Mouse (Mus musculus) bone marrow macrophage, adult 2 months (primary cell): ENCODE results near the gene Chst15. TPM values are rescaled to one million over a fixed set of nuclear protein-coding genes. Genes with fewer than 3 reads are reported as not detected.

ENCODE experiments used
- H3K27ac ChIP-seq: 2 replicates; pipeline ENCODE4 v1.5.1; 2012; ENCODE audit warnings: low read depth, low read length; ENCODE audit not compliant: insufficient read depth
- H3K4me1 ChIP-seq: 2 replicates; pipeline ENCODE4 v1.6.1; 2012; ENCODE audit warnings: low read length; ENCODE audit not compliant: control insufficient read depth, insufficient read depth
- H3K4me3 ChIP-seq: 2 replicates; pipeline ENCODE4 v1.5.1; 2012; ENCODE audit warnings: mild to moderate bottlenecking, low read length, moderate library complexity; ENCODE audit not compliant: insufficient read depth
- CTCF ChIP-seq: IDR thresholded peaks from 2 replicates; pipeline ENCODE4 v1.5.1; 2012; ENCODE audit warnings: low read depth, mild to moderate bottlenecking, low read length, moderate library complexity
- POLR2A ChIP-seq: IDR thresholded peaks from 2 replicates; pipeline ENCODE4 v1.6.1; 2012; ENCODE audit warnings: mild to moderate bottlenecking, low read depth, low read length, borderline replicate concordance
- polyA plus RNA-seq: library from polyadenylated mRNA; stranded (reverse); fragments of >200 nt; gene quantifications from 2 replicates; pipeline ENCODE4 v1.2.4, GENCODE M21; 2012; ENCODE audit not compliant: missing spikeins, insufficient read depth, insufficient read length

The Chst15 gene
- polyA plus RNA-seq, 1 experiment = 0.42 TPM

DNA sequence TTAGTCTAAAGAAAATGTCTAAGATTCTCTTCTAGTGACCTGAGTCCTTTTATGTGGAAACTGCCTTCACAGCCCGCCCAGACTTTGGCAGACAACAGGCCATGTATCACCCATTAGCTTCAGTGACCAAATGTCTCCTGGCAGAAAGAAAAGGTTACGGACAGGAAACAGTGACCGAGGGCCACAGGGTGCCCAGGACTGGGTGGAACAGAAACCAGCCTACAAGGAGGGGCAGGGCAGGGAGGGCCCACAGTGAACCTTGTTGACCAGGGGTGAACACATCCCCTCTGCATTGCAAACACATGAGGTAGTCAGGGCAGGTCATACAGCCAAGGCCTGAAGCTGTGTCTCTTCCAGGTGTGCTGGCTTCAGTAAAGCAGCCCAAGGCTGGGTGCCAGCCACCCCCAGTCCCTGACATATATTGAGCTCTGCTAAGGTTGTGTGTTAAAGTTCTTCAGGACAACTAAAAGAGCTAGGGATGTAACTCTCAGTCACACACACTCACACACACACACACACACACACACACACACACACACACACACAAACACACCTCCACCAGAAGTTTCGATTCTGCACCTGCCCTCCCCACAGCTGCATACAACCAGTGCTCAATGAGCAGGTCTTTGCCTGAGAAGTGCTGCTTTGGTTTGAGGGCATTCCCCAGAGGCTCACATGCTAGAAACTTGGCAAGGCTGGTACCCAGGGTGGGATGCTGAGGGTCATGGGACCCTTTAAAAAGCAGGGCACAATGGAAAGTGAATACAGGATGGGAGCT is 49.1 kb downstream of the Chst15 start:
- Histone ChIP-seq H3K4me1 (no peaks in the 10 kb centered on the region), H3K27ac (no peak overlapping the region), H3K4me3 (no peak overlapping the region)
- no peak for TF ChIP-seq POLR2A
- no peak for TF ChIP-seq CTCF

- H3K27ac ChIP-seq = no peak overlapping the region
- no peak overlapping the region for H3K4me3 ChIP-seq
- TF ChIP-seq POLR2A (no peak), CTCF (no peak)
- H3K4me1 ChIP-seq = no peaks in the 10 kb centered on the region
These were observed 52.3 kb downstream of the Chst15 start for GRCm38 (mm10) chr7:132264763-132265162.

GRCm38 (mm10) chr7:132263186-132263585 is 53.8 kb downstream of the Chst15 start:
- no peak overlapping the region for H3K27ac ChIP-seq
- TF ChIP-seq CTCF = no peak
- no peak for TF ChIP-seq POLR2A
- H3K4me1 ChIP-seq = no peaks in the 10 kb centered on the region
- no peak overlapping the region for H3K4me3 ChIP-seq

- Histone ChIP-seq H3K27ac (no peak overlapping the region), H3K4me3 (no peak overlapping the region), H3K4me1 (no peaks in the 10 kb centered on the region)
- no peak for TF ChIP-seq CTCF
- no peak for TF ChIP-seq POLR2A
These were observed 54.3 kb downstream of the Chst15 start for GRCm38 (mm10) chr7:132262696-132263095.

DNA sequence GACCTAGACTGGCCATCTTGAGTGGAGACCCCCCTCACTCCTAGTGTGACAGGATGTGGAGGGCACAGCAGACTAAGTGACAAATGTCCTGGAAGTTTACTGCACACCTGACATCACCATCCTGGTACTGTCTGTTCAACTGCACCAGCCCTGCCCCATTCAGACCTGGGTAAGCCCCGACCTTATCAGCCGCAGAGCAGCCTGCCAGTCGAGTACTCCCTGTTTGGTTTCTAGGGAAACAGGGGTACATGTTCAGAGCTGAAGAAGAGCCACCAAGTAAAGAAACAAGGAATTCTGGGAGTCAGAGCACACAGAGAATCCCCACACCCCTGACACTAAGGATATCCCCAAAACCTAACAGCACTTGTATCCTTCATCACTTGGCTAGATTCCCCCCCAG is 55.1 kb downstream of the Chst15 start:
- Histone ChIP-seq H3K4me3 (no peak overlapping the region), H3K4me1 (no peaks in the 10 kb centered on the region), H3K27ac (no peak overlapping the region)
- TF ChIP-seq CTCF = no peak
- no peak for TF ChIP-seq POLR2A

DNA sequence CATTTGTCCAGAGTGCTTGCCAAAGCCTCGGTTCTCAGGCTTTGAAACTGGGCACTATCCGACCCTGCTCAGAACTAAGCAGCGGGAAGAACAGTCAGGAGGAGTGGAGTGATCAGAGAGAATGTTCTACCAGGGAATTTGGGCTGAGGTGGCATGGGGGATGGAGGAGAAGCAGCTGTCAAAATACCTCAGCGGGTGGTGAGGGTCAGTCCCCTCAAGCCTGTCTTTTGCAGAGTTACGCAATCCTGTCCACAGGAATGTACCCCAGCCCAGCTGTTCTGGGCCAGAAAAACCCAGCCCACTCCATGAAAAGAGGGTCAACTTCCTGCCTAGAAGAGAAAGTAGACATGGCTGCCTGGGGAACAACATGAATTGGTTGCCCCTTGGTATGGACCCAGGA is 56.4 kb downstream of the Chst15 start:
- TF ChIP-seq CTCF (no peak), POLR2A (no peak)
- Histone ChIP-seq H3K27ac (no peak overlapping the region), H3K4me3 (no peak overlapping the region), H3K4me1 (no peaks in the 10 kb centered on the region)

DNA sequence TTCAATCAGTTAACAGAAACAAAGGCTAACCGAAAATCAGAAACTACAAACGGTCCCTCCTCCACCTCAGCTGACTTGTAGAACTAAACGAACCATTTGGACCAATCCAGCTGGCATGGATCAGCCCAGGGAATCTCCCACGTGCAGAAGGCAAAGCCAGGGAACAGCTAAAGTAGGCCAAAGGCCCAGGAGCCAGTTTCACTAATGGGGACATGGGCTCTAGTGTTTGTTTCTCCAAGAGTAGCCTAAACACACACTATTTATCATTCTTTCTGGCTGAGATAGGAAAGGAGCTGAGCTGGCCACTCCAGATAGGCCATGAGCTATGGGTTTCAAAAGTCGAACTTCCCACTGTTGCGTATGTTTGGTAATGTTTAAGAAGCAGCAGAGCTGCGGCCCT is 58.2 kb downstream of the Chst15 start:
- TF ChIP-seq POLR2A = no peak
- no peak for TF ChIP-seq CTCF
- Histone ChIP-seq H3K27ac (no peak overlapping the region), H3K4me1 (no peaks in the 10 kb centered on the region), H3K4me3 (no peak overlapping the region)

DNA sequence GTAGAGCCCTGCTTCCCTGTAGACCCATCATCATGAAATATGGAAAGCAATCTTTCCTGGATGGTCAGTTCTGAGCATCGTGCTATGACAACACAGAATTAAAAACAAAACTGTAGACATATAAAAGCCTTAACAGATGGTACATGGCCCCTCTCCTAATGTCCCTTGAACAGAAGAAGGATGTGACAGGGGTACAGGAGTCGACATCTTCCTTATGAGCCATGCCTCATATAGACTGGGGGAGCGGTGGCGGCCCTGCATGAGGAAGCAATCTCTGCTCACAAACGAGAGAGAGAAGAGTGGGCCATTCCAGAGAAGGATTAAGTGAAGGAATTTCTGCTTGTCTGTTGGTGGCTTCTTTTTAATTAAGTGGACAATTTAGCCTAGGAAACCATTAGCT is 58.8 kb downstream of the Chst15 start:
- no peak for TF ChIP-seq CTCF
- no peak for TF ChIP-seq POLR2A
- H3K4me1 ChIP-seq = no peaks in the 10 kb centered on the region
- H3K4me3 ChIP-seq = no peak overlapping the region
- H3K27ac ChIP-seq = no peak overlapping the region

DNA sequence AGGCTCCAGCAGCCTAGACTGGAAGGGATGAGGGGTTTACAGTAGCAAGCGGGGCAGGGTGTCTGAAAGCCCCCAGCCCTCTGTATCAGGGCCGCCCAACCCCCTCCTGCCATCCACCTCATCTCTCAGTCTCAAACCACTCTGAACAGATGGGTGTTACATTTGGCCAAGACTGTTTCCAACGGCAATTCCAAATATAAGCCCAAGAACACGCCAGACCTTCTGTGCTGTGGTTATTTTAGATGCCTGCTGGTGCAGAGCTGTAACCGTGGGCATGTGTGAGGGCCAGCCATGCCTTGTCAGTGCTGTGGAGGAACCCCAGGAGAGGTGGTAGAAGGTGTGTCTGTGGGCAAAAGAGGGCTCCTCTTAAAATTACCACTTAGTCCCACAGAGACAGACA is 63.5 kb downstream of the Chst15 start:
- H3K4me1 ChIP-seq = no peaks in the 10 kb centered on the region
- TF ChIP-seq CTCF (no peak), POLR2A (no peak)
- no peak overlapping the region for H3K4me3 ChIP-seq
- H3K27ac ChIP-seq = no peak overlapping the region

DNA sequence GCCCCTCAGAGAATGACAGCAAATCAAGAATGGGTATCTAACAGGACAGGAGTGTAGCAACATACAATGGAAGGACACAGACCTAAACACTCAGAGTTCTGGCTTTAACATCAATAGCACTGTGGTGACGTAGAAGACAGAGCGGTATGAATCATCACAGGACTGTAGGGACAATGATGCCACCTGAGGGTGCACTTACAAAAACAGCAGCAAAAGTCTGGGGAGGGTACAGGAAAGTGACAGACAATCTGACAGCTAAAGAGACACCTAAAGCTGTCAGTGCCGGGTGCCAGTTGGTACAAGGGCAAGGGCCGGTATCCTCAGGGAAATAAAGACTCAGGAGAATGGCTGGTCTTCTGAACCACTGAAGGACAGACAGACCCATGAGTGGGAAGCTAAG is 64.0 kb downstream of the Chst15 start:
- Histone ChIP-seq H3K4me1 (no peaks in the 10 kb centered on the region), H3K27ac (no peak overlapping the region), H3K4me3 (no peak overlapping the region)
- TF ChIP-seq POLR2A = no peak
- no peak for TF ChIP-seq CTCF
